Mouse (Mus musculus) olfactory bulb, adult 2 months (tissue): ENCODE measurements at regions not wholly inside any gene's neighbourhood (a gene's known extent, or its start where the extent isn't known, plus 50 kb on each side); places are given as distances from the start of the nearest gene placed in this dataset.

Source experiments
- CTCF ChIP-seq: fragments of 200-500 bp; IDR thresholded peaks from 2 replicates; pipeline ENCODE4 v1.5.1; 2012; ENCODE audit warnings: low read depth, mild to moderate bottlenecking, low read length, moderate library complexity; ENCODE audit not compliant: insufficient read depth
- POLR2A ChIP-seq: fragments of 200-500 bp; IDR thresholded peaks from 2 replicates; pipeline ENCODE4 v1.6.1; 2012; ENCODE audit warnings: mild to moderate bottlenecking, low read depth, low read length, moderate library complexity; ENCODE audit not compliant: insufficient read depth

DNA sequence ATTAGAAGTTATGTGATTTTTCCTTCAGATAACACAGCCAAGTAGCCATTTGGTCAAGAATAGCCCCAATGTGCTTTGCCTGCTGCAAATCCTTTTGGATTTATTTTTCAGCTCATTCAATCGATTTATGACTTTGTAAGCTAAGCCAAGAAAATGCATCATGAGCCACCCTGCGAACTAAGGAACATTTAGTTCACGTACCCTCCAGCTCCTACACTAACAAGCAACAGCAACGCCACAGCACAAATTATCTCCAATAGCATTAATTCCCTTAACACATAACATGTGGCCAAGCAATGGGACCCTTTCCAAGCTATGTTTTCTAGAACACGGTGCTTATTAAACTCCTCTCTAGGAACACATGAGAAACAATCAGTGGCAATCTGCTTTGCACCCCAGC lies 392.4 kb upstream of the Intu start:
- TF ChIP-seq CTCF (no peak), POLR2A (no peak)
